Mouse (Mus musculus): ENCODE data around the gene Sema4a. TPM values are rescaled to one million over a fixed set of nuclear protein-coding genes. Genes with fewer than 3 reads are reported as not detected.
A peak's percentile ranks its signal among the peaks of the same experiment; 100 is the strongest.

Gene Sema4a
- total RNA-seq, 2 experiments from 2014 or later: 68.7 to 71.2 TPM

DNA sequence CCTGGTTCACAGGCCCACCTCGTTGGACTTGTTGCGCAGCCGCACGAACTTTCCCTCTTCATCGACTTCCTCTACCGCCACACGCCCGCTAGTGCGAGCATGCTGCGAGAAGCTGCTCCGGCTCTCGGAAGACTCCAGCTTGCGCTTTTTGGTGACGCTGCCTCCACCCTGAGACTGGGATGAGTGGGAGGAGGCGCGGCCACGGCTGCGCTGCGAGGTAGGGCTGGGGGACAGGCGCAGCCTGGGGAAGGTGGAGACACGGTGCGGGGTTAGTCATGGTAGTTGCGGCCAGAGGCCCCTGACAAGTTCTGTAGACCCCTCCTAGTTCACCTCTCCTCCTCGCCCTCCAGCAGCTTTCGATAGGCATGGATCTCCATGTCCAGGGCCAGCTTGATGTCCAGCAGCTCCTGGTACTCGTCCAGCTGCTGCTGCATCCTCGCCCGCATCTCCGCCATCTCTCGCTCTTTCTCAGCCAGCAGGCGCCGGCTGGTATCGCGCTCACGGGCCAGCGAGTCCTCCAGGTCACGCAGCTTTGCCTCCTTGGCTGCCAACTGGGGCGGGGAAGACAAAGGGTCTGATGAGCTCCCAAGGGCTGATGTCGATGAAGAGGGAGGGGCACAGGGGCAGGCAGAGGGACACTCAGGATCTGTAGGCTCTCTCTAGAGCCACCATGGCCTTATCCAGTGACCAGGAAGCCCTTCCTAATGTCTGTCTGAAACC is 23.8 kb upstream of the Sema4a start:
- intact Hi-C loops (cut with DNase I): loop anchor here (2.0 kb wide), 1 partner anchor 18 kb away; no protein-coding TSS in a partner anchor
- no peak for TF ChIP-seq CTCF (IDR thresholded peaks at IDR 0.05)
- H3K27ac ChIP-seq: peak overlapping the region; percentile 29; the same call in 1 of the 2 replicates
- no peak overlapping the region for H3K4me3 ChIP-seq
- DNase-seq (ENCODE audit: extremely low spot score in 1 of 2, low spot score in 2 of 2): peak; percentile 35 to 58

DNA sequence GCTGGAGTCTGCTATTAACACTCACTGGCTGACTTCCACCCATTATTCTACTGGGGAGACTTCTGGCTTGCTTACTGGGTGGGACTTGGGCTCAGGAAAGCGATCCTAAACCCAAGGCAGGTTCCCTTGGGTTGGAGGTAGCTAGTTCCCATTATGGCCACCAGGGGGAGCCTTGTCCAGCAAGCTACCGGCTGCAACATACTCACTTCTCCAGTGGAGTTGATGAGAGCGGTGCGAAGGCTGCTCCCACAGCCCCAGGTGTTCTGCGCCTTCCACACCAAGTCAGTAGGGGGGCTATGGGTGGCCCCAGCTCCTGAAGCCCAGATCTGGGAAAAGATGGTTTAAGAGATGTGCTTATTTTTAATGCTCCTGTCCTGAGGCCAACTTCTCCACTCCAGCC is 22.6 kb upstream of the Sema4a start:
- peak; percentile 96 for TF ChIP-seq CTCF (IDR thresholded peaks at IDR 0.05)
- intact Hi-C loops (cut with DNase I): loop anchor here (1.0 to 2.0 kb wide), 2 partner anchors 19 to 39 kb away; no protein-coding TSS in a partner anchor
- no peak overlapping the region for H3K4me3 ChIP-seq
- DNase-seq (ENCODE audit: extremely low spot score in 1 of 2, low spot score in 2 of 2): peak; percentile 73 to 76
- no peak overlapping the region for H3K27ac ChIP-seq

DNA sequence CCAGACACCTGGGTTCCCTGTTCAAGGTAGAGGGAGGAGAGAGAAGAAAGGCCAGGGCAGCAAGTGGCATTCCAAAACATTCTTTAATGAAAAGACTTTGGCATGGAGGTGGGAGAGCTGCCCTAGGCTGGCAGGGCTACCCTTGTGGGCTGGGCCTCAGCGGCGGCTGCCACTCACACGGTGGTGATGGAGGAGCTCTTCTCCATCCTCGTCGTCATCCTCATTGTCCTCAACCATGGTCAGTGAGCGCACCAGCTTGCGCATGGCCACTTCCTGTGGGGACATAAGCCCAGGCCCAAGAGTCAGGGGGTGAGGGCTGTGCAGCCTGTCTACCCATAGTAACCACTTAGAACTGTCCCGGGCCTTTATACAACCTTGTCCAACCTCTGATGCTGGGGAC is 22.2 kb upstream of the Sema4a start:
- Histone ChIP-seq H3K4me3 (no peak overlapping the region), H3K27ac (no peak overlapping the region)
- TF ChIP-seq CTCF (IDR thresholded peaks at IDR 0.05): no peak
- no peak for DNase-seq (ENCODE audit: extremely low spot score in 1 of 2, low spot score in 2 of 2)
- intact Hi-C loops (cut with DNase I): loop anchor here (1.0 kb wide), 1 partner anchor 39 kb away; no protein-coding TSS in a partner anchor

DNA sequence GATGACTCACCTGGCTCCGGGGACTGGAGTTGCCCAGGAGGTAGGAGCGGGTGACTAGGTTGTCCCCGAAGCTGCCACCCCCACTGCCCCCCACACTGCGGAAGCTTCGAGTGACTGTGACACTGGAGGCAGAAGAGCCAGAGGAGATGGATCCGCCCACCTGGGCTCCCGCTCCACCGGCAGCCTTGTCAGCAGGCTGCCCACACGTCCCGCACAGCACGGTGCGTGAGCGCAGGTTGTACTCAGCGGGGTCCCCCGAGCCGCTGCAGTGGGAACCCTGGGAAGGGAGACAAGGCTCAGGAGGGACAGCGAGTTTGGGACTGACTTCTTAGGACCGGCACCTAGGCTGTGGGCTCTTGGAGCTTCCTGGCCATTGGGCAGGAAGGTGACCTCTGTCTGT is 21.4 kb upstream of the Sema4a start:
- intact Hi-C loops (cut with DNase I): no loop called here
- TF ChIP-seq CTCF (IDR thresholded peaks at IDR 0.05): no peak
- DNase-seq (ENCODE audit: extremely low spot score in 1 of 2, low spot score in 2 of 2): peak in 1 of 2 experiments; percentile 38
- no peak overlapping the region for H3K4me3 ChIP-seq
- H3K27ac ChIP-seq: peak overlapping the region; percentile 47; the same call in 1 of the 2 replicates

DNA sequence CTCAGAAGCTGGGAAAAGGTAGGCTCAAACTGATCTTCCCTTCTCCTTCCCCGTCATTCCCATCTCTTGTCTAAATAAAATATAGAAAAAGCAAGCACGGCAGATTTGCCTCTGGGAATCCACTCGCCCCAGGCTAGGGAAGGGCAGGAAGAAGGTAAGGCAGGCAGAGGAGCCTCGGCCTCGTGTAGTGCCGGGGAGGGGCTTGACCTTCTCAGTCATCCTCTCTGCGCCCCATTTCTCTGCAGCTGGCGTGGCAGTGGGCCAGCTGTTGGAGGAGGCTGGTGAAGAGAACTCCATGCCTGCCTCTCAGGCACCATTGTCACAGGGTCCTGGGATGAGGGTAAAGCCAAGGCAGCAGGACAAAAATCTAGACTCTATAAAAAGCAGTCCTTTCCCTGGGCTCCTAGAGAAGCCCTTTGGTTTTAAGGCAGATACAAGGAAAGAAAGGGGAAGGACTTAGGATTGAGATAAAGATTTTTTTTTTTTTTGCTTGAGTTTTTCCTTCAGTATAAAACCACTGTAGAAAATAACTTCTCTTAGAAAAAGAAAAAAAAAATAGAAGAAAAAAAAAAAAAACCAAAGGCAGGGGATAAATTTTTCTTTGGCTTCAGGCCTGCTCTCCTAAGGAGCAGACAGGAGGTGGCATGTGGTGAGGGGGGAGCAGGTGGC is 20.5 kb upstream of the Sema4a start:
- no peak for DNase-seq (ENCODE audit: extremely low spot score in 1 of 2, low spot score in 2 of 2)
- TF ChIP-seq CTCF (IDR thresholded peaks at IDR 0.05): no peak
- H3K27ac ChIP-seq: peak overlapping the region; percentile 47; the same call in 1 of the 2 replicates
- intact Hi-C loops (cut with DNase I): no loop called here
- H3K4me3 ChIP-seq: no peak overlapping the region

DNA sequence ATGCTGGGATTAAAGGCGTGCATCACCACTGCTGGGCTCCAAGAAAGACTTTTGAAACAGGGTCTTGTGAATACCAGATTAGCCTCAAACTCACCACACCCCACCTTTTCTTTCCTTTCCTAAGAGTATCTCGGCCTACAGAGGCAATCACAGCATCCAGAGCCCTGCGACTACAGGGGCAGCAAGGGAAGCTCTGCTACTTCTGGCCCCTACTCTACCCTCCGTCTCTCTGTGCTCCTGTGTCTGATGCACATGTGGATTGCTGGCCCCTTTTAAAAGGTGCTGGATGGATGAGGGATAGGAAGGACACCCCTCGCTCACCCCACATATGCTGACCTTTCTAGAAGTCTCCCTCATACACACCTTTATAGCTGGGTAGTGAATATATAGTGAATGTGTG is 19.7 kb upstream of the Sema4a start:
- intact Hi-C loops (cut with DNase I): no loop called here
- TF ChIP-seq CTCF (IDR thresholded peaks at IDR 0.05): no peak
- no peak for DNase-seq (ENCODE audit: extremely low spot score in 1 of 2, low spot score in 2 of 2)

DNA sequence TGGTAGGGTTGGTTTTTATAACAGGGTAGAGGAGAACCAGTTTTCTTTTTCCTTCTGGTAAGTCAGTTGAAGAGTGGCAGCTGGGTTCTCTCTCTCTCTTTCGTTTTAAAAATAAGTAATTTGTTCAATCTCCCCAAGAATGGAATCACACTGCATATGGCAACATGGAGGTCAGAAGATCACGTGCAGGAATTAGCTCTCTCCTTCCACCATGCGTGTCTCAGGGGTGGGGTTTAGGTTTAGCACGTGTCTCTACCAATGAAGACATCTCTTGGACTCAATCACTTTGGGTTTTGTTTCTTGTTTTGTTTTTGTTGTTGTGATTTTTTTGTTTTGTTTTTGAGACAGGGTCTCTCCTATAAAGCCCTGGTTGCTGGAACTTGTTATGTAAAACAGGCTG is 18.8 kb upstream of the Sema4a start:
- intact Hi-C loops (cut with DNase I): no loop called here
- no peak for TF ChIP-seq CTCF (IDR thresholded peaks at IDR 0.05)
- Histone ChIP-seq H3K4me3 (no peak overlapping the region), H3K27ac (no peak overlapping the region)
- DNase-seq (ENCODE audit: extremely low spot score in 1 of 2, low spot score in 2 of 2): no peak

More for the DNA sequence above, 19.7 kb upstream of the Sema4a start:
- Histone ChIP-seq H3K27ac (no peak overlapping the region), H3K4me3 (no peak overlapping the region)

DNA sequence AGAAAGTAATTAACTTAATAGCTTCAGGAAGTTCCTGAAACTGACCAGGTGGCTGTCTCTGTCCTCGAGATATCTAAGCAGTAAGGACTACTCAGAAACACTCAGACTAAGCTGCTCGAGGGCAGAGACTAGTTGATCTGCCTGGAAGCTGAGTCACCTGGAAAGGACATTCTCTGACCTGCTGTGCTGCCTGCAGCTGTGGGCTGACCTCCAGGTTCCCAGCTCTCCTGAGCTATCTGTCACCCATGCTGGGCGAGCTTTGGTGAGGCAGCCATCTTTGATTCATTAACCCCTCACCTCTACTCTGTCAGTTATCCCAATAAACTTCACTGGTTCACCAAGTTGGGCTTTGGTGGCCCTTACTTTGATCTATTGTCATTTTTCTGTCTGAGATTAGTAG is 18.2 kb upstream of the Sema4a start:
- DNase-seq (ENCODE audit: extremely low spot score in 1 of 2, low spot score in 2 of 2): no peak
- no peak for TF ChIP-seq CTCF (IDR thresholded peaks at IDR 0.05)
- intact Hi-C loops (cut with DNase I): no loop called here
- no peak overlapping the region for H3K4me3 ChIP-seq
- no peak overlapping the region for H3K27ac ChIP-seq

DNA sequence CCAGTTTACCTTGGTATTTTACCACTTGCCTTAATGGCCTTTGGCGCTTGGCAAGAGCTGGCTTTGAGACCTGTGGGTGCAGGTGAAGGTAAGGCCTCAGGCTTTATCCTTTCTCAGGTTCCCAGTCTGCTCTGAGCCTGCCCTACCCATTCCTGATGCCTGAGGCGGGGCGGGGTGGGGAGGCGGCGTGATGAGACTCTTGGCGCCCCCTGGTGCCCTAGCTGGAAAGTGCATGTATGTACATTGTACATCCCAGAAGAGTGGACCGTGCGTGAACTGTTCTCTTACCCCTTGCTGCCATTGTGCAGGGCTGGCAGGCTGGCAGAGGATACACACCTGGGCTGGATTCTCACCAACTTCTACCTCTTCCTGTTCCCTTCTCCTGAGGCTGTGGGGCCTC is 16.8 kb upstream of the Sema4a start:
- peak; percentile 73 to 81 for DNase-seq (ENCODE audit: extremely low spot score in 1 of 2, low spot score in 2 of 2)

DNA sequence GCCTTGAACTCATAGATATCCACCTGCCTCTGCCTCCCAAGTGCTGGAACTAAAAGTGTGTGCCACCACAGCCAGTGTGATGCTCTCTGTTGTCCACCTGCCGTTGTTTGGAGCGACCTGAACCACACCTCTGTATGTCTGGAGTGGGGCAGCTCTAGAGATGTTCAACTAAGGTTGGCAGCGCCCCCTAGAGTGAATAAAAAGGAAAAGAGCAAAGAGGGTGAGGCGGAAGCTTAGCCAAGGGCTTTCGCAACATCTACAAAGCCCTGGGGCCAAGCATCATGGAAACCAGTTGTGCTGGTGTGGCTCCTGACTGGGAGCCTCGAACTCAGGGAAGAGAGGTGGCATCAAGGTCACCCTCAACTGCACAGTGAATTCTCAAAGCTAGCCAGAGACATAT is 15.4 kb upstream of the Sema4a start:
- DNase-seq (ENCODE audit: extremely low spot score in 1 of 2, low spot score in 2 of 2): no peak
- intact Hi-C loops (cut with DNase I): no loop called here
- TF ChIP-seq CTCF (IDR thresholded peaks at IDR 0.05): no peak; the same call in 1 of the 2 replicates
- no peak overlapping the region for H3K4me3 ChIP-seq
- H3K27ac ChIP-seq: no peak overlapping the region

More for the DNA sequence above, 16.8 kb upstream of the Sema4a start:
- Histone ChIP-seq H3K4me3 (no peak overlapping the region), H3K27ac (no peak overlapping the region)
- intact Hi-C loops (cut with DNase I): no loop called here
- TF ChIP-seq CTCF (IDR thresholded peaks at IDR 0.05): peak; percentile 93

DNA sequence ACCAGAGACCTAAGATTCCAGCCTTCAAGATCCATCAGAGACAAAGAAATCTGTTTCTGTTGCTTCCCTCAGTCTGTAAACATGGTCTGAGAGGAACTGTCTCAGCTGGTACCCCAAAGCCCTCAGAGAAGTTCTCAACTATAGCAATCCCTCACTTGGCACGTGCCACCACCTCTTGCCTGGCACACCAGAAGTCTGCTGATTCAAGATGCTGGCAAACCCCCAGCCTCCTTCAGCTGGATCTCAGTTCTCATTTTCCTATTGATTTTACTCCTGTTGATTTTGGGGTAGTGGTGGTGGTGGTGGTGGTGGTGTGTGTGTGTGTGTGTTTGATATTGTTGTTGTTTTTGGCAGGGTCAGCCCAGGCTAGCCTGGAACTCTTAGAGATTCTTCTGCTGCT is 12.6 kb upstream of the Sema4a start:
- TF ChIP-seq CTCF (IDR thresholded peaks at IDR 0.05): no peak
- H3K27ac ChIP-seq: no peak overlapping the region
- no peak overlapping the region for H3K4me3 ChIP-seq
- no peak for DNase-seq (ENCODE audit: extremely low spot score in 1 of 2, low spot score in 2 of 2)
- intact Hi-C loops (cut with DNase I): no loop called here

DNA sequence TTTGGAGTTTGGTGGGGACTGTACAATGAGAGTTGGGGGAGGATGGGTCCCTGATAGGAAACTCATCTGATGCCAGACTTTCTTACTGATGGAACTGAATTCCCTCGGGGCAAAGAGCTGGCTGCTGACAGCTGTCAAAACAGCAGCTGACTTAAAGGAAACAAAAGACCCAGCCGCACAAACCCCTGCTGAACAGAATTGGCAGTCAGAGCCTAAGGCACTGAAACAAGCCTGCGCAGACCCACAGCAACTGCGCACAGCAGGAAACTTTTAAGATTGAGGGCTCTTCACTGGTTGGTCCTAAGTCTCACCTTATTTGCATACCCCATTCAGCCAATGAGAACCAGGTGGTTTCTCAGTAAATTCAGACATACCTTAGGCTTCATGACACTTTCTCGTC is 12.0 kb upstream of the Sema4a start:
- DNase-seq (ENCODE audit: extremely low spot score in 1 of 2, low spot score in 2 of 2): no peak
- intact Hi-C loops (cut with DNase I): no loop called here
- Histone ChIP-seq H3K4me3 (no peak overlapping the region), H3K27ac (no peak overlapping the region)
- TF ChIP-seq CTCF (IDR thresholded peaks at IDR 0.05): no peak
